ENCODE assay signal across 8 mouse cellular contexts in genomic region chr5:125339108-125339751, GRCm38 (mm10). TPM values are rescaled to one million over a fixed set of nuclear protein-coding genes. Genes with fewer than 3 reads are reported as not detected.
DNase-seq lines count a peak whose midpoint lies in the region; ATAC-seq and TF ChIP-seq lines count a peak whose summit lies in the region.

No protein-coding gene starts in this region.

- no peaks in the 10 kb centered on the region for H3K9me3 ChIP-seq in intestine, postnatal 0 days (ENCODE audit: control insufficient read depth)
- no peaks in the 10 kb centered on the region for H3K9me3 ChIP-seq in liver, embryonic 16.5 days (replicated peaks; ENCODE audit: control insufficient read depth, low read length)

- 34% methylated on average over 18 of the region's 18 CpGs for WGBS in heart, adult 2 months
- WGBS in intestine, postnatal 0 days, result 32% methylated on average over 18 of the region's 18 CpGs
- WGBS in liver, embryonic 16.5 days (ENCODE audit: insufficient replicate concordance), result 2% methylated on average over 18 of the region's 18 CpGs

- H3K4me3 ChIP-seq in heart, adult 2 months, result peak overlapping the region; percentile 75
- peak overlapping the region; percentile 74 for H3K4me3 ChIP-seq in intestine, postnatal 0 days (ENCODE audit: low read depth, low read length)
- H3K4me3 ChIP-seq in liver, embryonic 16.5 days (ENCODE audit: low read depth, low read length), result peak overlapping the region; percentile 90

- H3K27ac ChIP-seq in heart, adult 2 months, result peak overlapping the region; percentile 89
- H3K27ac ChIP-seq in intestine, postnatal 0 days (ENCODE audit: low read depth, low read length), result no peak overlapping the region
- peak overlapping the region; percentile 78 for H3K27ac ChIP-seq in liver, embryonic 16.5 days (ENCODE audit: low read length)

- peak overlapping the region; percentile 41 for H3K9ac ChIP-seq in heart, adult 2 months (ENCODE audit: low read depth, low read length)
- no peak overlapping the region for H3K9ac ChIP-seq in intestine, postnatal 0 days (ENCODE audit: low read depth, low read length)
- H3K9ac ChIP-seq in liver, embryonic 16.5 days (ENCODE audit: low read depth, low read length), result peak overlapping the region; percentile 86

- TF ChIP-seq CTCF in heart, adult 2 months (IDR thresholded peaks at IDR 0.05), result no peak
- peak; percentile 11; the same call in 1 of the 2 replicates for TF ChIP-seq CTCF in intestine, postnatal 0 days (IDR thresholded peaks at IDR 0.05; ENCODE audit: low read depth)

- intact Hi-C loops in heart, adult 2 months (cut with DNase I), result no loop called here

- no peaks in the 10 kb centered on the region for H3K27me3 ChIP-seq in heart, adult 2 months (ENCODE audit: control insufficient read depth, insufficient read depth, low read length)
- no peaks in the 10 kb centered on the region for H3K27me3 ChIP-seq in intestine, postnatal 0 days (replicated peaks; ENCODE audit: control insufficient read depth, insufficient read depth, low read length)
- H3K27me3 ChIP-seq in liver, embryonic 16.5 days (ENCODE audit: control insufficient read depth, insufficient read depth, low read depth, low read length), result no peaks in the 10 kb centered on the region

- DNase-seq in kidney, adult 18-20 months, result peak; percentile 40
- DNase-seq in kidney, adult 11 months, result no peak
- peak; percentile 71 for DNase-seq in c-Kit-positive CD71-positive TER-119-negative erythroid progenitor cells, embryonic 14.5 days (ENCODE audit: low read depth)
- DNase-seq in heart, adult 2 months, result peak; percentile 62 to 72
- peak; percentile 22 to 24 for DNase-seq in natural killer cell, adult 2 months (ENCODE audit: low spot score in 2 of 2)
- DNase-seq in thymus, postnatal 25 days, result peak; percentile 41

- H3K36me3 ChIP-seq in heart, adult 2 months (ENCODE audit: control insufficient read depth, insufficient read depth, low read length), result no peaks in the 10 kb centered on the region
- no peaks in the 10 kb centered on the region for H3K36me3 ChIP-seq in intestine, postnatal 0 days (ENCODE audit: control insufficient read depth, insufficient read depth)
- H3K36me3 ChIP-seq in liver, embryonic 16.5 days (ENCODE audit: control insufficient read depth, insufficient read depth), result no peaks in the 10 kb centered on the region

- TF ChIP-seq EP300 in heart, adult 2 months (IDR thresholded peaks at IDR 0.05; ENCODE audit: insufficient read depth, low read depth, low read length), result no peak

- no peak for ATAC-seq in intestine, postnatal 0 days
- no peak for ATAC-seq in liver, embryonic 16.5 days (ENCODE audit: low read depth)

- peak; percentile 45; the same call in 1 of the 2 replicates for TF ChIP-seq POLR2A in heart, adult 2 months (IDR thresholded peaks at IDR 0.05; ENCODE audit: insufficient read depth, low read depth, low read length)

- peaks cover 10% of the 10 kb centered on the region for H3K4me1 ChIP-seq in heart, adult 2 months (ENCODE audit: control insufficient read depth, insufficient read depth, low read length)
- 0 out of 2 replicates have a peak, but pooled peaks cover 3% of the 10 kb centered on the region for H3K4me1 ChIP-seq in intestine, postnatal 0 days (replicated peaks; ENCODE audit: control insufficient read depth, insufficient read depth, low read length)
- peaks cover 48% of the 10 kb centered on the region for H3K4me1 ChIP-seq in liver, embryonic 16.5 days (ENCODE audit: control insufficient read depth, low read depth, low read length)

- no peaks in the 10 kb centered on the region for H3K79me2 ChIP-seq in heart, adult 2 months (replicated peaks; ENCODE audit: control insufficient read depth, insufficient read depth, low read length)

- H3K4me2 ChIP-seq in intestine, postnatal 0 days (replicated peaks; ENCODE audit: low read depth), result peak overlapping the region; percentile 99
- peak overlapping the region; percentile 94 for H3K4me2 ChIP-seq in liver, embryonic 16.5 days (ENCODE audit: low read depth, low read length)

RNA-seq across cellular contexts. Expression of gene Scarb1, which starts 1.7 kb away (rescaled TPM):
- 10 to 100 TPM; 23.6 to 27.8 TPM for total RNA-seq in heart, adult 2 months (2021)
- 55.5 and 77.5 TPM in 2 replicates for polyA plus RNA-seq in heart, adult 2 months (2012; rRNA removed)
- polyA plus RNA-seq in intestine, postnatal 0 days (2015; fragmentation: Nextera tagmentation; extraction: Ambion mirVana), result 26.5 TPM in 2 replicates
- 78.3 and 89.5 TPM in 2 replicates for polyA plus RNA-seq in liver, embryonic 16.5 days (2015; fragmentation: Nextera tagmentation; extraction: Ambion mirVana)

RNA-seq across cellular contexts. Expression of gene Gm10382, which starts 49.9 kb away (rescaled TPM):
- under 1 TPM in 1 of 2 experiments, not detected in 1; 0.21 TPM for total RNA-seq in heart, adult 2 months (2021)
- polyA plus RNA-seq in heart, adult 2 months (2012; rRNA removed), result 0.12 and 0.23 TPM in 2 replicates
- polyA plus RNA-seq in intestine, postnatal 0 days (2015; fragmentation: Nextera tagmentation; extraction: Ambion mirVana), result 0.16 and 0.24 TPM in 2 replicates
- polyA plus RNA-seq in liver, embryonic 16.5 days (2015; fragmentation: Nextera tagmentation; extraction: Ambion mirVana), result 0.18 and 0.27 TPM in 2 replicates

RNA-seq across cellular contexts. Expression of gene Ubc, which starts 50.8 kb away (rescaled TPM):
- 1,000 to 10,000 TPM in 1 of 2 experiments, 100 to 1,000 TPM in 1; 894 to 1,473 TPM for total RNA-seq in heart, adult 2 months (2021)
- 664 and 1,033 TPM in 2 replicates for polyA plus RNA-seq in heart, adult 2 months (2012; rRNA removed)
- polyA plus RNA-seq in intestine, postnatal 0 days (2015; fragmentation: Nextera tagmentation; extraction: Ambion mirVana), result 345 and 371 TPM in 2 replicates
- polyA plus RNA-seq in liver, embryonic 16.5 days (2015; fragmentation: Nextera tagmentation; extraction: Ambion mirVana), result 573 and 608 TPM in 2 replicates
